Mouse (Mus musculus): ENCODE measurements around the gene Eme1.

Gene Eme1

DNA sequence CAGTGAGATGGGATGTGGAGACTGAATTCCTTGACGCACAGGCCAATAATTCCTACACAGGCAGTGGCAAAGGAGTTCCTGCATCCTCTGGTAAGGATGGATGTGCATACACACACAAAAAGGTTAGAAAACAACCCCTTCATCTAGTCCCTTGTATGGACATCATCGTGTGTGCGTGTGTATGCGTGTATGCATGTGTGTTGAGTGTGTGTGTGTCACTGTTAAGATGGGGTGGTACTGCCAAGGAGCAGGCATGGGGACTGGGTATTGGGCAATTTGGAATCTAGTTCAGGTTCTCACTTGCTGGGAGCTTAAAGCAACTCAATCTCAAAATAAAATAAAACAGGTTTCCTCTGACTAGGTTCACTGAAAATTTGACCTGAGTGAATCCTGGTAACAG is 7.3 kb downstream of the Eme1 start:
- no peak for DNase-seq (ENCODE audit: low spot score in 2 of 2)

DNA sequence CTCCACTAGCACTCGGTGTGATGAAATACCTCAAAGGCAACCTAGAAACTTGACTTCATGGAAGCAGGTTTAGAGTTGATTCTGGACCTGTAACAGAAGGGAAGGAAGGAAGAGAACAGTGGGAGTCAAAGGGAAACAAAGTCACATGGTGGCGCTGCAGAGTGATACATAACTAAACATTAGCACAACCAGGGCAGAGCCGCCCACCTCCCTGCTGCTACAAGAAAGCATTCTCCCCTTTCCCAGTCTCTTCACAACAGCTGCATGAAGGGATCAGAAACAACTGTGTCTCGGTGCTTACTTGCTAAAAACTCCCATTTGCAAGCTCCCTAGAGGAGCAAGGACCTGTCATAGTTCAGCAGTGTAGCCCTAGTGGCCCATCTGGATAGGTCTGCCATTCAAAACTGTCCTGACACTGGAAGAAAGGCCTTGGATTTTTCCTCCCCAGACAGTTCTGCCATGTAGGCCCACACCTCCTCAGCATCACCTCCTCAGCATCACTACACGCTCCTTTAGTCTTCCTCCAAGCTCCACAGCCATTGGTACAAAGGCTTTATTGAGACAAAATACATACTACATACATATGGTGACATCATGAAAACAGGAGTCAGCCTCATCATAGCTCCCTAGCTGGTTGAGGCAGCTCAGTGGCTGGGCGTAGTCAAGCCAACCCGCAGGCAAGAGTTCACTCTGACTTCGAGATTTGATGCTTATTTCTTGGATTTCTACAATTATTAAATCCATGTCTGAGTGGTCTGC is 9.1 kb downstream of the Eme1 start:
- DNase-seq (ENCODE audit: low spot score in 2 of 2): no peak

DNA sequence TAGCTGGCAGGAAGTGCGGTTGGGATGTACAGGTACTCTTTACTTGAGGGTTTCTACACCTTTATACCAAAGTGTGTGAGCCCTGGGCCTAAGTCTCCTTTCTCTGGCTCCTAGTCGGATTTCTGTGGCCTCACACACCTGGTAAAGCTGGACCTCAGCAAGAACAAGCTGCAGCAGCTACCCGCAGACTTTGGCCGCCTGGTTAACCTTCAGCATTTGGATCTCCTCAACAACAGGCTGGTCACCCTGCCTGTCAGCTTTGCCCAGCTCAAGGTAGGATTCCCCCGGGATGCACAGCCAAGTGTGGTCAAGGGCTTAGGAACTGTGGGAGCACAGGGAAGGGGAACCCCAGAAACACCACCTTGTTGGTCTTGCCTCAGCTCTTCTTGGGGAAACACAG is 19.3 kb downstream of the Eme1 start:
- no peak for DNase-seq (ENCODE audit: low spot score in 2 of 2)

DNA sequence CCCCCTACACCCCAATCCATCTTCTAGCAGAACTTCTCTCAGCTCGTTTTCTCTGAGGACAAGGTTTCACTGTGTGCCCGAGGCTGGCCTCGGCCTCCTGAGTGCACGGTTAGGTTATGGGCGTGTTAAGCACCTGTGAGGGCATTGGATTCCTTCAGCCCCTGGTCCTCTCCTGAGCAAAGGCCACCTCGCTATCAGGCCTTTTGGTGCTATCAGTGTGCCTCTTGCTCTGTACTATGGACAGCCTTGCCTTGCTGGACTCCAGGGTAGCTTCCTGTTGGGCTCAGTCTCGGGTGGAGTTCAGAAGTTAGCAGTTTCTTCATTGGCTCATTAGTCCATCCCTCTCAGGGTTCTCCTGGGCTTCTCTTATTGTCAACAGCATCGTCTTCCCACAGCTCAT is 20.8 kb downstream of the Eme1 start:
- DNase-seq (ENCODE audit: low spot score in 2 of 2): no peak

DNA sequence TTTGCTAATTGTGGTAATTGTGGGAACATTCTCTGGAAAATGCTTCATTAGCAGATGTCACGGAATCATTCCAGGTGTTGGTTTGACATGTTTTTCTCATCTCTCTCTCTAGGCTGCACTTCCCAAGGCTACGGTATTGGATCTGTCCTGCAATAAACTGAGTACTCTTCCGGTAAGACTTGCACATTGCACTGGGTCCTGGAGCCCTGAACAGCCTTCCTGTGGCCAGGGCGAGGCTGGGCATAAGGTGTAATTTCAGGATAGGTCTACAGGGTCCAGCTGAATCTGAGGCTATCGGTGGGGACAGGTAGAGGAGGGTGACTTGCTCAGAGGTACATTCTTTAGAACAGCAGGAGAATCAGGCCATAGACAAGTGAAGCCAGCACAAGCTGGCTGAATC is 21.8 kb downstream of the Eme1 start:
- no peak for DNase-seq (ENCODE audit: low spot score in 2 of 2)

DNA sequence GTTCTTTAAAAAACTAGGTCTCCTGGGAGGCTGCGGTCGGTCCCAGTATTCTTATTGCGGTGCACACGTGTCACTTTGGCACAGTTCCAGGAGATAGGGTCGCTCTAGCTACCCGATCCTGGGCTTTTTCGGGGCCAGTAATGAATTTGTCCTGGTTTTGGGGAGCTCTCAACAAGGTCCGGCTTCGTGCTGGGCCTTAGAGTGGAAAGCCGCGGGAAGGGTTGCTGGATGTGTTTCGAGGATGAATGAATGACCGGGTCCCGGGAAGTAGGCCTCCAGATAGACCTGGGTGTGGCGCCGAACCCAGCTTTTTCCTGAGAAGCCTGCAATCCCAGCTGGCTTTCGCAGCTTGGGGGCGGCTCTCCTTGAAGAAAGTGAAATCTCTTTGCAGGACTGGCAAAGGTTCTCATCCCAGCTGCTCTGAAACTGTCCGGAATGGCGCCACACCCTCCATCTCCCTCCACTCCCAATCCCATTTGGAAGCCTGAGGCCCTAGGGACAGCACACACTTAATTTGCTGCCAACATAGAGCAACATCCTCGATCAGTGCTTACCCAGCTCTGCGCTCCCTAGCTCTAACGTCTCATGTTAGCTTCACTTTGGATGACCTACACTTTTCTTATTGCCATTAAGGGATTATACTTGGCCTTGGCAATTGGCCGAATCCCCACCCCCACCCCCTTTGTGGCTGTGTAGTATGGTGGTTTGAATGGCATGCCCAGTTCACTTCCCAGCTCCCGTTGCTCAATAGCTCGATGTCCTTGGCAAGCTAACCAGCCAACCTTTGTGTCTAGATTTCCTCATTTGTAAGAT is 23.4 kb downstream of the Eme1 start:
- DNase-seq (ENCODE audit: low spot score in 2 of 2): peak; percentile 45 to 61

DNA sequence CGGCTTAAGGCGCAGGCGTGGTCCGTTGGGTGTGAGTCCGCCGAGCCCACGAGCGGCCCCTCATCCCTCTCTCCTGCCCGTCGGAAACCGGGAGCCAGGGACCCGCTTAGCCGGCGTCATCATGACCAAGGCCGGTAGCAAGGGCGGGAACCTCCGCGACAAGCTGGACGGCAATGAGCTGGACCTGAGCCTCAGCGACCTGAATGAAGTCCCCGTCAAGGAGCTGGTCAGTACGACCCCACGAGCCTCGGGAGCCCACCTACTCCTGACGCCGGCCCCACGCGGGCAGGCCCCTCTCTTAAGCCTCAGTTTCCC is 23.9 kb downstream of the Eme1 start:
- no peak for DNase-seq (ENCODE audit: low spot score in 2 of 2)

DNA sequence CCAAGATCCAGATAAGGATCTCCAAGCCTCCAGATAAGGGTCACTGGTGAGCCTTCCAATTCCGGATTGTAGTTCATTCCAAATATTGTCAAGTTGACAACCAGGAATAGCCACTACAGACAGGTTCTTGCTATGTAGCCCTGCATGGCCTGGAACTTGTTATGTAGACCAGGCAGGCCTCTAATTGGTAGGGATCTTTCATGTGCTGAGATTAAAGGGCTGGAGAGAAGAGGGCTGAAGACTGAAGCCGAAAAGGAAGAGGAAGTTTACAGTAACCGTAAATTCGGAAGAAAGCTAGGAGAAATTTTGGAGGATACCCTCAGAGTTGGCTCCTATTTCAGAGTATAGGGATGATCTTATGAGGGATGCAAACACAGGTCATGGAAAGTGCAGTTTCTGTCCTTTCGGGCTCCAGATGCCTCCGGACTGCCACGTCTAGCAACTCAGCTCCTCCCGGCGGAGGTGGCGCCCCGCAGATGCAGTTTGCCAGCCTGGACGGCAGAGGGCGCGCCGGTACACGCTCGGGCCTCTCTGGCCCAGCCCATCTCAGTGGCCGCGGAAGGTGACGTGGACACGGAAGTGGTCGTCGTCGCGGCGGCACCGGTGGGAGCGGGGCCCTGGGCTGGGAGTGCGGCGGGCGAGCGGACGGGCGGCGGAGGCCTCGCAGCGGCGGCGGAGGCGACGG is 24.4 kb downstream of the Eme1 start, which contains the start of gene Lrrc59:
Gene Lrrc59 (plus strand): TSS at position 569 of the 685 bp plus-strand sequence.
- DNase-seq (ENCODE audit: low spot score in 2 of 2): peak; percentile 92 to 93

DNA sequence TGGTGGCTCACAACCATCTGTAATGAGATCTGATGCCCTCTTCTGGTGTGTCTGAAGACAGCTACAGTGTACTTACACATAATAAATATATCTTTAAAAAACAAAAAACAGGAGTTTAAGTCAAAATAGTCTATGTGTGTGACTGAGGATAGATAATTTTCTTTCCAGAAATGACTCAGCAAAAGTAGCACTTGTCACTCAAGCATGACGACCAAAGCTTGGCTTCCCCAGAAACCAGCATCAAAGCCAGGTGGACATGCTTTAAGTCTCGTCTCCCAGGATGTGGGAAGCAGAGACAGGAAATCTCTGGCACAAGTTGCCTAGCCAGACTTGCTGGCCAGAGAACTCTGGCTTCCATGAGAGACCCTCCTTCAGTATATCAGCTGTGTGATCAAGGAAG is 31.6 kb downstream of the Eme1 start:
- no peak for DNase-seq (ENCODE audit: low spot score in 2 of 2)

DNA sequence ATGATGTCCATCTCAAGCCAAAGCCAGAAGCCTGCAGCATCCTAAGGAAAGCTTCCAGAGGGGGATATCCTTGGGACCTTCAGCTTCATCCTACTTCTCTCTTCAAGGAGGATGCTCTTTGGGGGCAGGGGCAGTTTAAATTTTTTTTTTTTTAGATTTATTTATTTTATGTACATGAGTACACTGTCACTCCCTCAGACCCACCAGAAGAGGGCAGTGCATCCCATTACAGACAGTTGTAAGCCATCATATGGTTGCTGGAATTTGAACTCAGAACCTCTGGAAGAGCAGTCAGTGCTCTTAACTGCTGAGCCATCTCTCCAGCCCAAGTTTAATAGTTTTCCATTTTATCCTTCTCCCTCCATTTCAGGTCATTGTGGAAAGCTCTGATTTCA is 32.3 kb downstream of the Eme1 start:
- no peak for DNase-seq (ENCODE audit: low spot score in 2 of 2)

DNA sequence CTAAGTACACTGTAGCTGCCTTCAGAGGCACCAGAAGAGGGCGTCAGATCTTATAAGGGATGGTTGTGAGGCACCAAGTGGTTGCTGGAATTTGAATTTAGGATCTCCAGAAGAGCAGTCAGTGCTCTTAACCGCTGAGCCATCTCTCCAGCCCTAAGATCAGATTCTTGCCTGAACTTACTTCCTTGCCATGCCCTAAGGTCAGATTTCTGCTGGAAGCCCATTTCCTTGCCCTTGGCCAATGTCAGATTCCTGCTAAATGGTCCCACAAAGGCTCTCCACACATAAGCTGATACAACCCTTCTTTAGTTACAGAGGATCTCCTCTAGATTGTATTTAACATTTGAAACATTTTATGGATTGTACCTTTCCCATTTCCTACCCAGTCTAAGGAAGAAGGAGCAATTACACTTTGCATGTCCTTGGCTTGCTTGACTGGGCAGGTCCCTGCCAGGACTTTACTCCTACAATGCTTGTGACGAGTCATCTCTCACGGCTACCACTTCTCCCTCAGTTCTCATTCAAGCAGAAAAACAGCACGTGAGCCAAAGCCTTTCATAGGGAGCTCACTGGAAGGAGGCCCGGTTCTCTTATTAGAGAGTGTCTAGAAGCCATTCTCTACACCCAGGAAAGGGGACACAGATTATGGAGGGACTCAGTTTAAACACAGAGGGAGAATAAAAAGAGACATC is 32.9 kb downstream of the Eme1 start:
- DNase-seq (ENCODE audit: low spot score in 2 of 2): no peak

DNA sequence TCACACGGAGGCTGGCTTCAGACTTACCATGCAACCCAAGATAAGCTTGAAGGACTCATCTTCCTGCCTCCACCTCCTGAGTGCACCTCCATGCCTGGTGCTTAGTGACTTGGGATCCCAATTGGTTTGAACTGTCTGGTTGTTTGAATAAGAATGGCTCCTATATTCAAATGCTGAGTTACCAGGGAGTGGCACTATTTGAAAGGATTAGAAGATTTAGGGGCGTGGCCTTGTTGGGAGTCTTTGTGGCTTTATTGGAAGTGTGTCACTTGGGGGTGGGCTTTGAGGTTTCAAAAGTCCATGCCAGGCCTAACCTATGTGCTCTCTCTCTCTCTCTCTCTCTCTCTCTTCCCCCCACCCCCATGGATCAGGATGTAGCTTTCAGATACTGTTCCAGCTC is 36.1 kb downstream of the Eme1 start:
- DNase-seq (ENCODE audit: low spot score in 2 of 2): no peak

DNA sequence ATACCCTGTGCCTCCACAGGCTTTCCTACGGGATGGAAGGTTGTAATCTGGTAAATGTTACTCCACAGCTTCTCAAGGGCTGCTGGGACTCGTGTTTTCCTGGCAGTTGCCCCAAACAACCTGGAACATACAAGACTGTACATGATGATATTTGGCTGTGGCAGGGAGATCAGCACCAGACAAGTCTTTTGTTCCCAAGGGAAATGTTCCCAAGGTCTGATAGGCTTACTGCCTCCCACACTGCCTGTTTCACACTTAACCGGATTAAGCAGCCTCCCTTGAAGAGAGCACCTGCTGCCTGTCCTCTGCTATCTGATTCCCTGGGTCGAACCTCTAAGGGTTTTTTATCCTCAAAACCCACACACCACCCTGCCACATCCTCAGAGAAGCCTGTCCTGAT is 38.3 kb downstream of the Eme1 start:
- DNase-seq (ENCODE audit: low spot score in 2 of 2): no peak

DNA sequence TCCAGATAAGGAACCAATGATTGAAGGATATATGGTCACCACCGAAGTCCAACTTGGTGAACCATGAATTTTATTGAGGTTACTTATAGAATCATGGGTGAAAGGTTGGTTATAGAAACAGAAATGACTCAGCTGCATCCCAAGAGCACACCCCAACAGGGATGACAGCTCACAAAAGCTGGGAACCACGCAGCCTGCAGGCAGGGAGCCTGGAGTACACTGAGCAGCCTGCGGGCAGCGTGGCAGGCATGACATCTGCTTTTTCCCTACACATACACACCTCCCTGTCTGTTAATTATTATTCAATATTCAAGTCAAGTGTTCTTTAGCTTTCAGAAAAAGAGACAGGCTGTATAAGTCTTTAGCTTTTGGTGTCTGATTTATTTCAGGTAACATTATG is 39.2 kb downstream of the Eme1 start:
- DNase-seq (ENCODE audit: low spot score in 2 of 2): no peak

DNA sequence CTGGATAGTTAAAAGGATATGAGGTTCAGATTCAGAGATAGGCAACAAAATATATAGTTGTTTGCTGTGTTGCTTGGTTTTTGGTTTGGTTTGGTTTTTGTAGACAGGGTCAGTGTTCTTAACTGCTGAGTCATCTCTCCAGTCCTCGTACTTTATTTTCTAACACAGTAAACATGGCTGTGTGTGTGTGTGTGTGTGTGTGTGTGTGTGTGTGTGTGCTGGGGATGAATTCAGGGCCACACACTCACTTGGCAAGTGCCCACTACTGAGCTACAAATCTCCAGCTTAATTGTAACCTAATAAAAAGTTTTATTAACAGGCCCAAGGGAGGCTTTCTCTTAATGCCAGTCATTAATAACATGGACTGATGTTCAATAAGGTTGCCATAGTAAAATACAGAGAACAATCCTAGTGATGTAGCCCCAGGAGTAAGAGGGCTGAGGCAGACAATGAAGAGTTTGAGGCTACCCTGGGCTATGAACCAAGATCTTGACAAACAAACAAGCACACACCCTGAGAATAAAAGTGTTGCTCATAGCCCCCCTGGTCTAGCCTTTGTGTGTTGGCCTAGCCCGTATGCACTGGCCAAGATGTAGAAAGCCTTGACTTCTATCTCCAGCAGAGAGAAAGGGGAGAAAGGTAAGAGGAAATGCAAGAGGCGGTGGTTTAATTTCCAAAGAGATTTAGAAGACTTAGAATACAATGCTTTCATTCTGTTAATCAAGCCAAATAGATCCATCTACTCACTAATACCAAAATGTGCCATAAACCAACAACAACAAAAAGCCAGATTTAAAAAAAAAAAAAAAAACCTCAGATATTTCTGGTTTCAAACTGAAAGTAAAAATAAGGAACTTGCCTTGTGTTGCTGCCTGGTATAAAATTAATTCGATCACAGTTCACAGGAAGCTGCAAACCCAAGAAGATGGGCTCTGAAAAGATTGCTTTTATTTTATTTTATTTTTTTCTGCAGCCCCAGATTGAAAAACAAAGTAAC is 42.7 kb downstream of the Eme1 start:
- DNase-seq (ENCODE audit: low spot score in 2 of 2): peak in 1 of 2 experiments; percentile 31

DNA sequence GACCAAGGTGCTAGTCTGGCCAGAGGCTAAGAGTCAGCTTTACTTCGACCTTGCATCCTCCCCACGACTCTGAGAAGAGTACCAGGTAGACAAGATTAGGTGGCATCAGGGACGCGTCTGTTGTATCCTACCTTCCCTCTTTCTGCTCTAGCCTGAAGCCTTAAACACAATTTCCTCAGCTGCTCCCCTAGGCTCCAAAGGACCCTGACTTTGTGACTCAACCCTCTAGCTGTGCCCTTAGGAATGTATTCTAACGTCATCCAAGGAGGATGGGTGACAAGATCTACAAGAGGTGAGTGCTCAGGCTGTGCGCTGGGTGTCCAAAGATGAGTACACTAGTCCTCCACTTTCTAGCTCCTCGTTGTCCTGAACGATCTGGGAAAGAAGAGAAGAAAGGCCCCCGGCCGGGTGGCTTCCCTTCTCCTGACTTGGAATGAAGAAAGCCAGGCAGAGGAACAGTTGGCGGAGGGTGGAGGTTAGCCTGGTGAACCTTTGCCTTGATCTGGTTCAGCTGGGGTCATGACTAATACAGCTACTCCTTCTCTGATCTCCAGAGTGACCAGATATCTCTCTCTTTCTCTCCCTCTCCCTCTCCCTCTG is 51.3 kb downstream of the Eme1 start:
- DNase-seq (ENCODE audit: low spot score in 2 of 2): no peak

DNA sequence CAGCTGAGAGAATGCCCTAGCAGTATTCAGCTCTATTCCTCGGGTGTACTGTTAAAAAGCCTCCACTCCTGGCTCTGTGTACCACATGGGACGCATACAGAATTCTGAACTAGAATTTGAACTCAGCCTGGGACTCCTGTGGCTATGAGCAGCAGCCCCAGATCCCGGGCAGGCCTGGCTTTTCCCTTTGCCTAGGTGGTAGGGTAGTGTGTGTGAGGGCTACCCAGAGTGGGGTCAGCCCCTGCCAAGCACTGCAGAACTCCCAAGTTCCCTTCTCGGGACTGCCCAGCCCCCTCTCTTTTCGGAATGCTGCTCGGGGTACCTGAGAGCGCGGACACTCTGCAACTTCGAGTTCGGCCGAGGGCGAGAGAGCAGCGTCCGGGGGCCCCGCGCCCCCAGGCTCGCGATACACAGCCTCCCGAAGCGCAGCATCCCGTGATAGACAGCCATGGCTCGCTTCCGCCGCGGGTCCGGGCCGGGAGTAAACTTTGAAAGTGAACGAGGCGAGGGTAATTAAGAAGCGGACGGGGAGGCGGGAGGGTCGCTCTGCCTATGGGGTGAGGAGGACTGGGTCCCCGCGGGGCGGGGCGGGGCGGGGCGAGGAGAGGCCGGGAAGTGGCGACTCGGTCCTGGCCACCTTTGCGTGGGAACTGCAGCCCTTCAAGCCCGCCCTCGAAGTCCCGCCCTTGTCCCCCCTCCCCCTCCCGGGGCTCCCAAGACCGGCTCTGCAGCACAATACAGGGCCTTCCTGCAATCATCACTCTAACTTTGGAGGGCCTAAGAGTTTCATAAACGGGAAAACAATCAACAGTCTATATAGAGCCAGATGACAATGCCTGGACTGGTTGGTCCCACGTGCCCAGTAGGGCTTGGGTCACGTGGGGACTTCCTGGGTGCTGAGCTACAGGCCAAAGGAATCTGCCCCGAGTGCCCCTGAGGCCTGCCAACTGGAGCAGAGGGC is 52.2 kb downstream of the Eme1 start, which contains the start of gene Acsf2:
Gene Acsf2 (minus strand): TSS at position 551 of the 961 bp plus-strand sequence.
- peak; percentile 78 for DNase-seq (ENCODE audit: low spot score in 2 of 2)

DNA sequence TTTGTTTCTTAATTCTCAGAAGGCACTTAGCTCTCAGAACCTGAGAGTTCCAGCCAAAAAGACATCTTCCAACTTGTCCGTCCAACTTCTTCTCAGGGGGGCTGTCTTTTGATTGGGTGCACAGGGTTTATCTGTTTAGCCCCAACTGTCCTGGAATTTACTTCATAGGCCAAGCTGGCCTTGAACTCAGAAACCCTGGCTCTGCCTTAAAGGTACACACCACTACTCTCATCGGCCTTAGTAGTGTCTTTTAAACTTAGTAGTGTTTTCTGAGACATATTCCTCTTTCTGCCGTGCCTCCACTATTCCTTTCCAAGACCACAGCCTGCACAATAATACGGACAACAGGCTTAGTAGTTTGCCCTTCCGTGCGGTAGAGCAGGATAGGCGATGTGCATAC is 53.3 kb downstream of the Eme1 start:
- DNase-seq (ENCODE audit: low spot score in 2 of 2): no peak

DNA sequence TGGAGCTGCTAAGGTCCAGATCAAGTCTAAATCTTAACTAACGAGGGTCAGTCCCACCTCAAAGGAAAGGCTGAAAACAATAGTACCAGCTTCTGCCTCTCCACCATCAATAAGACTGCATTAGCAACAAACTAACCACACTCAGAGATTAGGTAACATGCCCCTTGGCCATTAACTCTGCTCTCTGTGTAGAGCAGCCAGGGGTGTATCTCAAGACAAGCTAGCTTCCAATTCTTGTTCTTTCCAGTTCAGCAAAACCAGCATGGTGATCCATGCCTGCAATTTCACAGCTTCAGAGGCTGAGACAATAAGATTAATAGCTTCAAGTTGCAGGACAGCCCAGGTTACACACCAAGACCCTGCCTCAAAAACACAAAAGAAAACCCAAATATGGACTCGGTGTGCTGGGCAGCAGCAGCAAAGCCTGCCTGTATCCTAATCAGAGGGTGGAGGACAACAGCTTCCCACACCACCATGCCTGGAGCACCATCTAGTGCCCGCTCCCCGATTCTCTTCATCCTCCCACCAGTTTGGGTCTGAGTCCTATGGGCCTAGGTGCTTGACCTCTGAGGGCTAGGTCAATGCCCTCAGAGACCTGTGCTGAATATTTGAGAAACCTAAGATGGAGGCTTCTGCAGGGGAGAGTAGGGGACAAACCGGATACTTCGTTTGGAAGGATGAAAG is 55.2 kb downstream of the Eme1 start:
- no peak for DNase-seq (ENCODE audit: low spot score in 2 of 2)

All from urinary bladder, adult 18-20 months (tissue).